ENCODE assay signal across 15 mouse cellular contexts in the genomic region with DNA sequence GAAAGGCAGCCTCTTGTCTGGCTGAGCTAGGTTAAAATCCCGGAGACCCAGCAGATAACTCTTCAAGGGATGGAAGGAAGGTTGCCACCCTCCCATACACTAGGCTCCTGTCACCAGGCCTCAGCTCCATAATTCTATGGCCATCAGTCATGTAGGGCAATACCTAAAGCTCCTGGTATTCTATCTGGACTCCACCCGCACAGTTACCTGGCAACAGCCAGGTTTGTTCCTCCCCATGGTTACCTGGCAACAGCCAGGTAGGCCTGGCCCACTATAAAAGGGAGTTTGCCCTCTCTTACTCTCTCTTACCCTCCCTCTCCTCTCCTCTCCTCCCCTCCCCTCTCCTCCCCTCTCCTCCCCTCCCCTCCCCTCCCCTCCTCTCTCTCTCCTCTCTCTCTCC.
"Had no signal": no experiment of that assay in that cellular context is flagged by ENCODE, and none has a peak within 500 bp of the region (broad histone marks: within the 10 kb centered on the region; RNA-seq: fewer than 3 reads in every experiment).

No protein-coding gene starts in this region.

- H3K27me3 ChIP-seq: liver, embryonic 15.5 days; lung, embryonic 15.5 days; megakaryocyte, embryonic 14.5 days; midbrain, embryonic 13.5 days; midbrain, embryonic 15.5 days; neural tube, embryonic 12.5 days had no signal

- H3K36me3 ChIP-seq: liver, embryonic 15.5 days; lung, embryonic 15.5 days; midbrain, embryonic 13.5 days; midbrain, embryonic 15.5 days; neural tube, embryonic 12.5 days had no signal

- H3K4me1 ChIP-seq: liver, embryonic 15.5 days; lung, embryonic 15.5 days; megakaryocyte, embryonic 14.5 days; midbrain, embryonic 13.5 days; midbrain, embryonic 15.5 days; neural tube, embryonic 12.5 days had no signal

- H3K27ac ChIP-seq: liver, embryonic 15.5 days; lung, embryonic 15.5 days; macrophage; midbrain, embryonic 13.5 days; midbrain, embryonic 15.5 days; neural tube, embryonic 12.5 days had no signal

- H3K4me3 ChIP-seq: liver, embryonic 15.5 days; lung, embryonic 15.5 days; megakaryocyte, embryonic 14.5 days; midbrain, embryonic 13.5 days; midbrain, embryonic 15.5 days; neural tube, embryonic 12.5 days had no signal

- DNase-seq: liver, postnatal 0 days; lung, adult 2 months; lung, postnatal 14 days; lung, postnatal 36 days; right cerebral cortex, postnatal 14 days; thymus, adult 18-20 months; thymus, postnatal 14 days; thymus, postnatal 36 days had no signal
